Mouse (Mus musculus) c-Kit-negative CD71-positive TER-119-positive erythroid progenitor cells, embryonic 14.5 days (primary cell): ENCODE measurements around the gene Nipal4.
"Not testable (repeated sequence)": the region's sequence is repeated elsewhere in the genome, so short reads cannot be mapped to it uniquely, and the experiment has no call there.

ENCODE experiments used
- DNase-seq: peaks from one replicate; pipeline ENCODE4 v3.0.0-alpha.2; 2013; ENCODE audit warnings: low read depth, low spot score

Gene Nipal4

DNA sequence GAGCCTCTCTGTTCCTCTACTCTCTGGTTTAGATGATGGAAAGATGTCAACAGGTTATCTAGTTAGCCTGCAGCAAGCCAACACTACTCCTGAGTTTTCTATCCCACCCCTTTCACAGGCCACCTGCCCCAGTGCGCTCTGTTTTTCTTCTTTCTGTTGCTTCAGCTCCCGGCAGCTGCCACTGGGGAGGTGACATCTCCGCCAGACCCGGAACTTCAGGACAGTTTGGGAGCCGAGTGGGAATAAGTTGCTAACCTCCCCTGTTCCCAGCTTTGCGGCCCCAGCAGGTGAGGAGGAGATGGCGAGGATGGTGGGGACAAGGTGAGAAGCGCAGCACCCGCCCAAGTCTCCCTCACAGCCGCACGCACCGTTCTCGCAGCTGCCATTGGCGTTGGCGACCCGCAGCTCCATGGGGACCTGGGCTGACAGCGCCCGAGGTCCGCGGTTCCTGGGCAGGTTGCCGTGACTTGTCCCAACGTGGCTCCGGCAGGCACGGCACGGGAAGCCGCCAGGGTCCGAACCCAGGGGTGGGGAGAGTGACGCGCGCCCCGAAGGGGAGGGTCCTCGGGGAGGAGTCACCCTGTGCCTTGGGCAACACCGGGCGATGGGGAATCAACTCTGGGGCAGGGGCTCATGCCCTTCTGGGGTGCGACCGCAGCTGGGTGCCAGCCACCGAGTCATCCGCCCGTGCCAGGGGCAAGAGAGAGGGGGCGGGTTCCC lies at the start of gene Nipal4:
TSS of gene Nipal4 (minus strand) at position 643 of the 720 bp plus-strand sequence.
- DNase-seq = no peak

DNA sequence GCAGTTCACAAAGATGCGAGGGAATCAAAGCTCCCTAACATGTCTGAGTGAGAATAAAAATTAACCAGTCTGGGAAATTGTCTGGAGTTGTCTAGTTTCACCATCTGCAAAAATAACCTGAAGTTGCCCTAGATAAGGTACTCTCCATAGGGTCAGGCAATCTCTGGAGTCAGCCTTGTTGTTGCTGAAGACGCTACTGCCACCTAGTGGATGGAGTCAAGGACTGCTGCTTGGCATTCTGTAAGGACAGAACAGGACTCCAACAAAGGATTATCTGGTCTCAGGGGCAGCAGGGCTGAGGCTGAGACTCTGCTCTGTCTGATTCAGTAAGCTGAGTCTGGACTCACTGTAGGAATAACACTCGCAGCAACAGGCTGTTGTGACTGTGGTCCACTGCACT lies 49.0 kb upstream of the Nipal4 start:
- DNase-seq = peak; percentile 54

DNA sequence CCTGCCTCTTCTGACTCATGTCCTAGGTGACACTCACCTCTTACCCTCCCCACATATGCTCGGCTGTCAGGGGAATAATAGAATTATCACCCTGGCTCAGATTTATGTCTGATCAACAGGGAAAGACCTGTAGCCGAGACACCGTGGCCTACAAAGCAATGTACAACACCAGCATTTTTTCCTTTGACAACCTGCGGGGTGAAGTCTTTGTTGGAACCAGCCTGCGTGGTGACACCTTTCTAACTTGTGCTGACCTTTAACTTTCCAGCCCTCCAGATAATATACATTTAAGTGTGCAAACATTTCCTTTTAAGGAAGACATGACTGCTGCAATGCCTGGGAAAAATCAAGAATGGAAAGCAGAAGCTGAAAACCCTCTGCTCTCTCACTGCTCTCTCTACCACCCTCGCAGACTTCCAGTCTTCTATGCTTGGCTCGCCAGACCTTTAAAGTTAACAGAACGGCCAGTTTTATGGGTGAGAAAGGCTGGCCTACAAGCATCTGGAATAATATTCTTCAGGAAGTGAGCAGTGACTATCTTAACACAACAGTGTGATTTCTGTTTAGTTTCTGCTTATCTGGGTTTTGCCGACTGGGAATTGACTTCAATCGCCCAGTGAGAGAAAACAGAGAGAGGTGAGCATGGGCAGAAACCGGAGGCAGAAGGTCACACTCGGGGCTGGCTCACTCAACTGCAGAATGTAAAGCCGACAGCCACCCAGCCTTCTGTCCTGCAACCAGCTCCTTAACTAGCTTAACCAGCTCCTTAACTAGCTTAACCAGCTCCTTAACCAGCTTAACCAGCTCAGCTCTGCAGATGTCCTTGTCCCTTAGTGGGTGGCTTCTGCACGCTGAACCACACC lies 48.3 kb upstream of the Nipal4 start:
- no peak for DNase-seq

DNA sequence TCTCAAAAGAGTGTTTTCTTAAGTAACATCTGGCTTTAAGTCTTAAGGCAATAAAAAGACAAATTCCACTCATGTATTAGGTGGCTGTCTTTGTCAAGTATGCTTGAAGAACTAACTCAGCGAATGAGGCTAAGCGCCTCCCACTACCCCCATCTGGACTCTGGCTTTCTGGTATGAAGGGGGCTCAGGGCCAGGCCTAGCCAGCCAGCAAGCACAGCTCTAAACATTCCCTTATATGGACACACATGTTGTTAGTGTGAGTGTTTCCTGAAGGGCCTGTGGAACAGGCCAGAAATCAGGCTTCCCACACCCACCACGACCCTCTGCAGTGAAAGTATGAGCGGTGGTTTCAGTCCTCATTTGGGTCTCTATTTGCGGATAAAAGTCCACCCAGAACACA lies 47.5 kb upstream of the Nipal4 start:
- DNase-seq = no peak

DNA sequence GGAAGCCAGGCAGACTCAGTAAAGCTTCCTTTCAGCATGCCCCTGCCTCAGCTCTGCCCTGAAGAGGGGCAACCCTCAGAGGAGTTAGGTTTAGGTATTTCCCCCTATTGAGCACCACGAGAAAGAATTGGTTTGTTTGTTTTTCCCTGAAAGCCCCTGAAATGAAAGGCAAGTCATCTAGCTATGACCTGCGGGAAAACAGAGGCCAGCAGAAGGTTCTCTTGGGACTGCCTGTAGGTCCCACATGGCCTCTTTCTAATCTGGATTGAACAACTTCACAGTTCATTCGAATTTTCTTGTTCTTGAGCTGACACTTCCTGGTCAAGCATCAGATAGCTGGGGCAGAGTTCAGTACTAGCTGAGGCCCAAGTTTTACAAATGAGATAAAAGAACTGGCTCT lies 45.5 kb upstream of the Nipal4 start:
- DNase-seq = no peak

DNA sequence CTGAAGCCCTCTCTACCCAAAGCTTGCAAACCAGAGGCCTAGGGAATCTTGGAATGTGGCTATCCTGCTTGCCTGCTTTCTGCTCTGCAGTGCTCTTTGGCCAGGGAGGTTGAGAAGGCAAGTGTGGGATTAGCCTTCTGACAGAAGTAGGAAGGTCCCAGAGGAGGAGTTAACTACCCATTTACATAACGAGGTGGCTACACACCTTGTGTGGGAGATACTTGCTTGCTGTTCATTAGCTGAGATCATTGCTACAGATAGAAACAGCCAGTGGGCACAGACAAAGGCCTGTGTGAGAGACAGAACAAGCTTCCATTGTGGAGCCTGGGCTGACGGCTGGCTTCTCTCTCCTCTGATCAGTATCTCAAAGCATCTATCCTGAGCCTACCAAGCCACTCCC lies 43.6 kb upstream of the Nipal4 start:
- DNase-seq = no peak

DNA sequence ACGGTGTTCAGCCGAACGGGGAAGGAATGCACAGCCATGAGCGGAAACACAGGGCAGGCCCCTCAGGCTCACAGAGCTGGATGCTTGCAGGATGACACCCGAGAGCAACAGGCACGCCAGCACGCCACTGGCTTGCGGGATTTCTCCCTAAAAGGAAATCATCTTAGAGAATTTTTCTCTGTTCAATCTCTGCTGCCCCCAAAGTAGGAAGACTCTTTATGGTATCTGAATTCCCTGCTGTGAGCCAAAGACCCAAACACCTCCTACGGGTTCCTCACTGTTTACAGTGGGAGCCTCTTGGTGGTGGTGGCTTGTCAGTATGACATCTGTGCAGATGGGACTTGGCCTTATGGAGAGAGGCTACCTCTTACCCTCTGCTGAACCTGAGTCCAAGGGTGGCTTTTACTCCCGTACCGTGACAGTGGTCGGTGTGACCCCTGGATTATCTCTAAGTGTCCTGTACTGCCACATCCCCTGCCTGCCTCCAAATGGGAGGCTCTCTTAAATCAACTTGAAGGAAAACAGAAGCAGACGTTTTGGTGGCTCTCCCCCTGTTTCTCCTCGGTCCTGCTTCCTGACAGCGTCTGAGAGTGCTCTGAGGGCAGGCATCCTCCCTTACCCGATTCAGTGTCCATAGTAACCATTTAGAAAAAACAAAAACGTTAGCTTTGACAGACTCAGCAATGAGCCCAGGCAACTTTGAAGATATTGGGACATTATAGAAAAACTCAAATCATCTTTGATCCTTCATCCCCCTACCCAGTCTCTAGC lies 39.5 kb upstream of the Nipal4 start:
- DNase-seq = no peak

DNA sequence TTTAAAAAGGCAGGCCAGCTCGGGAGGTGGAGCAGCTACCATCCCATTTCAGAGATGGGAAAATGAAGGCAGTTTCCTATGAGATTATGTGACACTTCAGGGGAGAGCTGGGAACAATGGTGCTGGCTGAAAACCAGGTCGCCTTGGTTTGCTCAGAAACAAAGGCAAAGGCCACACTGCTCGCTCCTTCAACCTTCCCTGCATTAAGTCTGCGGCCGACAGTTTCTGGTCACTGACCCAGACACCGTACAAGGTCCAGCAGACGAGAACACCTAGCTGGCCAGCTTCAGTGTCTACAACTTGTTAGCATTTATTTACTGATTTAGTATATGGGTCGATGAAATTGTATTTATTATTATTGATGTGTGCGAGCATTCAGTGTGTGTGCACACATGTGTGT lies 38.5 kb upstream of the Nipal4 start:
- no peak for DNase-seq

DNA sequence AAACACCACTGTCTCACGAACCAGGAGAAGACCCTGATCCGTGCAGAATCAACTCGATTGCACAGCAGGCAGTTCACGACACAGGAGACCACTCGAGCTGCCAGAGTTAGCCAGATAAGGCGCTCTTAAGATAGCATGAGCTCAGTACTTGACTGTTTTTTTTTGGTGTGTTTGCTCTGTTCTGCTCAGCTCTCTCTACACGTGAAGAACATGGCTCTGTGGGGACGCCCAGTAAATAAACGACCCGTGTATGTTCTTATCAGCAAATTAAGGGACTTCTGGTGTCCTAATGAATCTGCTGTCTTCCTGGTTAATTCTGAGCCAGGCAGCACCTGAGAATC lies 36.2 kb upstream of the Nipal4 start:
- DNase-seq = no peak

DNA sequence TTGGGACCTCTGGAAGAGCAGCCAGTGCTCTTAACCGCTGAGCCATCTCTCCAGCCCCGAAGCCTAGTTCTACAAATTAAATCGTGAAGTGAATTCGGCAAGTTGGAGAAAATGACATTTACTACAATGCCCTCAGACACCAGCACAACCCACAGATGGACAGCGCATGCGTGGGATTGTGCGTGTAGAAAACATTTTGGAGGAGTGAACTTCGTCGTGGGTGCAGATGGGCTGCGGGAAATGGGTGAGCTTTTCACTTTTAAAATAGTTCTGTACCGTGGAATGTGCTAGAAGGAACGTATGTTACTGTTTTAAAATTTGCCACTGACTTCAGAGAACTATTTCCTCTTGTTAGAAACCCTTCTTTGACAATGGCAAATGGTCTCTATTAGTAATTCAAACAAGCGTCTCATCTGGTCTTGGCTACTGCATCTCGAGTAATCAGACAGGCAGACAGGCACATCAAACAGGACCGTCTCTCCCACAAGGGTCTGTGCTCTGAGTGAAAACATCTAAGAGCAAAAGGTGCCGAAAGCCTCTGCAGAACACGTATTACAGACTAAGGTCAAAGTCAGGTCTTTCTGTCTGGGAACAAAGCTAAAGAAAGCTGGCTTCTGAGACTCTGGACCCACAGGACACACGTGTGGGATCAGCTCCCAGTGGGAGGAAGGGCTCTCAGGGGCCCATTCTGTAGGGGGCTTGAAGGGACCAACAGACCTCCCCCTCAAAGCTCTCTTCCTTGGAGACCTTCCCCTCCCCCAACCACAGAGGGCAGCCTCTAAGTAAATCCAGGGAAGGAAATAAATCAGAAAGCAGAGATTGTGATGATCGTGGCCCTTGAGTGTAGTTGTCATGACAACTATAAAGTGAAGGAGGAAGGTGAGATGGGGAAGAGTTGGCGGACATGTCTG lies 35.6 kb upstream of the Nipal4 start:
- no peak for DNase-seq

DNA sequence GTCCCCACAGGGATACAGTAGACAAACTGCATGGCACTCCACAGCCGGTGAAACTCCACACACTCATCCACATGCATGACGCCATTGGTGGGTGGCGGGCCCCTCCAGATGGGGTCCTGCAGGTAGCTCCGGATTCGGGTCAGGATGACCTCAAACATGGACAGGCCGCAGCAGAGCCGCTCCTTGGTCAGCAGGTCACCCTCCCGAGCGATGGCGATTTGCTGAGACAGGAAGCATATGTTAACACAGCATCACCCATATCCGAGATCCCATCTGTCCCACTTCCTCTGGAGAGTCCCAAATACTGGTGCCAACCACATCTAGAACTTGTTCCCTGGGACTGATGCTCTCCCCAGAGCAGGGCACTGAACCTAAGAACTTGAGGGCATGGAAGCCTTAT lies 34.4 kb upstream of the Nipal4 start:
- no peak for DNase-seq

DNA sequence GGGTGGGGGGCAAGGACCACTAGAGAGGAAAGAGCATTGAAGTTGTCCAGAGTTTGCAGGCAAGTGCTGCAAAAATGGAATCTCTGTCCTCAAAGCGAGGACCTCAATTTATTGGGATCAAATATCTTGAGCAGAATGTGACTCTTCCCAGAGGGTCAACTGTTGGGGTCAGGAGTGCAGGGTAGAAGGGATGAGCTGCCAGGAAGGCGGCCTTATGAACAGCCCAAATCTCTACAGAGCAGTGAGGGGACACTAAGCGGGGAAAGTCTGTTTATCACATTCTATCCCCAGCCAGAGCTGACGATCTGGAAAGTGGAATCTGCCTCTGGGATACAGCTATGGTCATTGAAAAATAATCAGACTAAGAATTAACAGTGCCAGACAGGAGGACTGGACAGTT lies 27.9 kb upstream of the Nipal4 start:
- no peak for DNase-seq

DNA sequence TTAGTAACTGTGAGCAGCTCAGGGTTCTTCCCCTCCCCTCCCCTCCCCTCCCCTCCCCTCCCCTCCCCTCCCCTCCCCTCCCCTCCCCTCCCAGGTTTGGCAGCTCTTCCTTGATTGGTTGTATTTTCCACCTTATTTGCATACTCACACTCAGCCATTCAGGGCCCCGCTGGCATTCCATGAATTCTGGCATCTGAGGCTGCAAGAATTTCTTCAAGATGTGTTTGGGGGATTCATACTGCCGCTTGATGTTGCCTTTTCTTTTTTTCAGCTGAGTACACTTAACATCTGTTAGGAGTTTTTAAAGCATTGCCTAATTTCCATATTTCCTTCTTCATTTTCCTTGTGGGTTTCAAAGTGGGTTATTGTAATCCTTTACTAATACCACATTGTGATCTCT lies 22.0 kb upstream of the Nipal4 start:
- no peak for DNase-seq

DNA sequence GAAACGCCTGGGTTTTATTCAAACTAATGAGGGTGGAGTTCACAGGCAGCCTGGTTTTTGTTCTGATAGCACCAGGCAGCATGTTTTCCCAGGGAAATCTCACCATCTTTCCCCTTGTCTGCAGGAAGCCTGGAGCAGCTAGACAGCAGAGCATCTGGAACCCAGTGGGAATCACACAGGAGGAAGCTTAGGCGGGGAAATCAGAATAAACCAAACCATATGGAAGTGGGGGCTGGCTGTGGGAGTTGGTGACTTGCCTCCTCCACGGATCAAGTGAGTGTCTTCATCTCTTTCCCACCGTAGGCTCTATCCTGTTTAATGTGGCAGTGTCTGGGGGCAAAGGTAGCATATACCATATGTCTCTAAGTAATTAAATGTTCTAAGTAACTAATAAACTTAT lies 19.2 kb upstream of the Nipal4 start:
- no peak for DNase-seq

DNA sequence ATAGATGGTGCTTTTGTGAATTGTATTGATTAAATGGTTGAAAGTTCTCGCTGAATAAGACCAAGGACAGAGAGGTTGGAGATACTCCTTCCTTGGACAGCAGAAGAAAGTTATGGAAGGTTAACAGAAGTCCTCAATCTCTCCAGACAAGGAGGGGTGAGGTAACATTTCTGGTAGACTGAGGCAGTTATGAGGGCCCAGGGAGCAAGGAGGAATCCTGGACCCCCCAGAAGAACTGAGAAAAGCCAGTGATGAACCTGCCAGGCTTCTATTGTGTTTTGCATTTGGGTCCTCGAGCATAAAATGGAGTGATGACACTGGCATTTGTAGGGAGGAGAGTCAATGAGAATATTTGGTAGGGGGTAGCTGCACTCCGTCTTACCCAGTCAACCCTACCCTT lies 18.6 kb upstream of the Nipal4 start:
- DNase-seq = no peak

DNA sequence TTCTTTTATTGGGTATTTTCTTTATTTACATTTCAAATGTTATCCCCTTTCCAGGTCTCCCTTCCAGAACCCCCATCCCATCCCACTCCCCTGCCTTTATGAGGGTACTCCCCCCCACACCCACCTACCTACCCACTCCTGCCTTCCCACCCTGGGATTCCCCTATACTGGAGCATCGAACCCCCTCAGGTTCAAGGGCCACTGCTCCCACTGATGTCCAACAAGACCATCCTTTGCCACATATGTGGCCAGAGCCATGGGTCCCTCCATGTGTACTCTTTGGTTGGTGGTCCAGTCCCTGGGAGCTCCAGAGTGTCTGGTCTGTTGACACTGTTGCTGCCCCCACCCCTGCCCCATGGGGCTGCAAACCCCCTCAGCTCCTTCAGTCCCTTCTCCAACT lies 15.7 kb upstream of the Nipal4 start:
- not testable (repeated sequence) for DNase-seq

DNA sequence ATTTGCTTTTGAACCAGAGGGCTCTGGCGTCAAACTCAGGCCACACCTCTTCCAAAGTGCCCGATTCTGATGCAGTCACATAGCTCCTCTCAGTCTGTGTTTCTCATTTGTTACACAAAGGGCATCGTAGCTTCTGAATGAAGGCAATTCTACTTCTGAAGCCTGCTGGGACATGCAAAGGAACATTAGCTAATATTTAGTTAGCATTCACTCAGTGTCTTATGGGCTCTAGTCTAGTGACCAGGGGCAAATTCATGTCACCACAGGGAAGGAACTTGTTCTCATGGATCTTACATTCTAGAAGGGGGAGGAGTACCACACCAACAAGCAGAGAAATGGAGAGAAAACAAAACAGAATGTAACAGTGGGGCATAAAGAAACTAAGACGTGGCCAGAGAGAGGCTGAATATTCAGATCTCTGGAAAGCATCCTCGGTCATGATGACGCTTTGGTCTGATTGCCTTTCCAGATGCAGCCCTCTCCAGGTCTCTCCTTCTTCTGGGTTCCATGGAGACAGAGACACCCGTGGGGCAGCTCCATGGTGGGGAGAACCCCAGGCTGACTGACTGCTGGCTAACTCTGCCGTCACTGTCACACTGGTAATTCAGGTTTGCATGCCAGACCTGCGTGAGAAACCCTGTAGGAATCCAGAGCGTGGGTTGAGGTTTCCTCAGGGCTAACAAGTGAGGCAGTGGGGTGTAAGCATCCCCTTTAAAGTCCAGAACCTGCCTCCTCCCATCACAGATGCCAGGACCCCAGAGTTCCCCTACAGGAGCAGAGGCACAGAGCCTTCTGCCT lies 11.1 kb upstream of the Nipal4 start:
- DNase-seq = no peak

DNA sequence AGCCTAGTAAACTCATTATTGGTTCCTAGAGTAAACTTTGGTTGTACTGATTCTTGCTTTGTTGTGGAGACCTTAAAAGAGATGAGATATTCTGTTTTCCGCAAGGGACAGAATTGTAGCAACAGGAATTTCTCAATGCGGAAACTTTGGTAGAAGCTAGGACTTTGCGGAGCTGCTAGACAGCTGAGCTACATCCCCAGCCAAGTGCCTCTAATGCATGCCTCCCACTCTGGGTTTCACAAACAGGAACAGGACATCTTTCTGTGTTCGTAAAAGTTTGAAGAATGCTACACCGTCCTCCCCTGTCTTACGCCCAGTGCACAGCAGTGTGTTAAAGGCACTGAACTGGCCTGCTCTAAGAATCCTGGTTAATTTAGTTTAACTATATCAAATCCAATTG lies 9.8 kb upstream of the Nipal4 start:
- no peak for DNase-seq

DNA sequence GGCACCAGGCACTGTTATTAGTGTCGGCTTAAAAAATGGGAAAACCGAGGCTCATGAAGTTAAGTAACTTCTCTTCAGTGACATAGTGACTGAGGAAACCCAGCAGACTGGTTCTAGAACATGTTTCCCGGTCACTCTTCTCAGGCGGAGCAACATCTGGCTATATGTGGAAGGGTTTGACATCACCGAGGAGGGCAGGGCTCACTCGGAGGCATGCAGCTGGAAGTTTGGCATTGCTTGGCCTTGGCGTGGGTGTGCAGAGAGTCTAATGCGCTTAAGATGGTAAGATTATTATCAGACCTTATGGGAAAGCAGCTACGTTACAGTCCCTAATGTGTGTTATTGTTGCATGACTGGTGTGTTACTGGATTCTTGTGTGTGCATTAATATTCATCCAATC lies 5.8 kb upstream of the Nipal4 start:
- DNase-seq = no peak

DNA sequence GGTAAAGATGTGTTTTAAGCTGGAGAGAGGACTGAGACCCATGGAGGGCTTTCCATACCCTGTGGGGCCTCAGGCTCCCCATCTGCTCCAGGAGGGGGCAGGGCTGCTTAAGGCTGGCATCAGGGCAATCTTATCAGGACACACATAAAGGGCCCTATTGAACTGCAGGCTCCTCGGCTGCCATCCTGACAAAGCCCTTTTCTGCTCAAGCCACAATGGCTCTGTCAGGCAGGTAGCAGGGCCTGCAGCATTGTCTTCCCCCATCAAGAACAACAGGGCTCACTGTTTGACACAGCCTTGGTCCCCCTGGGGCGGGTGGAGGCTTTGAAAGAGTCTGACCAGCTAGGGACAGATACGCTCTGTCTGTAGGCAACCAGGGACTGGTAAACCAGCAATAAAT lies 3.6 kb upstream of the Nipal4 start:
- DNase-seq = no peak

DNA sequence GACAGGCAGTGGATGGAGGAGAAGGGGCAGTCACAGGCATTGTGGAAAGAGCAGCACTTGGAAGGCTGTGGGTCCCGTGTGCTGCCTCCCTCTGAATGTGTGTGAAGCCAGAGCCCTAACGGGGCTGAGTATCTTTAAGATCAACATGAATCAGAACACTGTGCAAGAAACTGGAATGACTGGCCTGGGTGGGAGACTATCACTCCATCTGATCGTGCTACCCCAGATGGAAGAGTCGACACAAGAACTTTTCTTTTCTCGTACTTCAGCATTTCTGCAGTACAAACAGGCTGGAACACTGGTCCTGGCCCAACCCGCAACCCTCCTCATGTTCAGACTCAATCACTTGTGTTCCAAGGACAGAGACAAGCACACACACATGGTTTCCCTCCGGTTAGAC lies 2.2 kb upstream of the Nipal4 start:
- no peak for DNase-seq
